Mouse (Mus musculus) limb, embryonic 14.5 days (tissue): ENCODE measurements at regions not wholly inside any gene's neighbourhood (a gene's known extent, or its start where the extent isn't known, plus 50 kb on each side); places are given as distances from the start of the nearest gene placed in this dataset.

ENCODE experiments used
- ATAC-seq: fragments of 200-750 bp; cut with Nextera tagmentation; 2 replicates; pipeline ENCODE4 v1.8.0; 2017; ENCODE audit warnings: low read depth, moderate number of reproducible peaks, moderate TSS enrichment; ENCODE audit not compliant: low FRiP score
- DNase-seq: peaks from one replicate; pipeline ENCODE4 v3.0.0-alpha.2; 2015; ENCODE audit warnings: low spot score
- H3K27ac ChIP-seq: fragments of 300-500 bp; sonication (generic); replicated peaks from 2 replicates; pipeline ENCODE4 v1.5.1; 2014; ENCODE audit warnings: low read depth, mild to moderate bottlenecking, low read length, moderate library complexity, mixed read lengths
- H3K27me3 ChIP-seq: fragments of 300-500 bp; sonication (generic); 2 replicates; pipeline ENCODE4 v1.6.1; 2014; ENCODE audit warnings: low read length, mixed read lengths; ENCODE audit not compliant: control insufficient read depth, insufficient read depth
- H3K36me3 ChIP-seq: fragments of 300-500 bp; sonication (generic); 2 replicates; pipeline ENCODE4 v1.6.1; 2014; ENCODE audit warnings: mild to moderate bottlenecking, low read length, moderate library complexity, mixed read lengths; ENCODE audit not compliant: control insufficient read depth, insufficient read depth
- H3K4me1 ChIP-seq: fragments of 300-500 bp; sonication (generic); 2 replicates; pipeline ENCODE4 v1.6.1; 2014; ENCODE audit warnings: antibody characterized with exemption, low read length, mixed read lengths; ENCODE audit not compliant: control insufficient read depth, insufficient read depth
- H3K4me2 ChIP-seq: fragments of 300-500 bp; sonication (generic); replicated peaks from 2 replicates; pipeline ENCODE4 v1.6.1; 2014; ENCODE audit warnings: low read depth, mild to moderate bottlenecking, low read length, moderate library complexity; ENCODE audit not compliant: severe bottlenecking
- H3K4me3 ChIP-seq: fragments of 300-500 bp; sonication (generic); replicated peaks from 2 replicates; pipeline ENCODE4 v1.5.1; 2014; ENCODE audit warnings: low read length
- H3K9ac ChIP-seq: fragments of 300-500 bp; sonication (generic); 2 replicates; pipeline ENCODE4 v1.6.1; 2014; ENCODE audit warnings: mild to moderate bottlenecking, low read depth, low read length, moderate library complexity; ENCODE audit not compliant: severe bottlenecking
- H3K9me3 ChIP-seq: fragments of 300-500 bp; sonication (generic); 2 replicates; pipeline ENCODE4 v1.6.1; 2016; ENCODE audit warnings: low read length; ENCODE audit not compliant: control insufficient read depth
- POLR2A ChIP-seq: fragments of 200-500 bp; IDR thresholded peaks from 2 replicates; pipeline ENCODE4 v1.8.0; 2012; ENCODE audit warnings: inconsistent platforms, mild to moderate bottlenecking, moderate library complexity, borderline replicate concordance; ENCODE audit not compliant: insufficient read depth, insufficient read length; ENCODE audit errors: extremely low read depth
- whole genome bisulfite sequencing: fragments of 180-500 bp; shearing (Covaris S2); extraction: QIAGEN DNeasy Blood & Tissue Kit; methylation state at CpG from one replicate; pipeline ENCODE4 v1.1.7; 2014; 5-methylcytosine and 5-hydroxymethylcytosine counted together

- Histone ChIP-seq H3K27me3 (no peaks in the 10 kb centered on the region), H3K36me3 (no peaks in the 10 kb centered on the region), H3K4me1 (peaks cover 11% of the 10 kb centered on the region), H3K9ac (no peak overlapping the region), H3K27ac (0 out of 2 replicates have a peak overlapping the region, but pooled peaks have one; percentile 26), H3K9me3 (no peaks in the 10 kb centered on the region), H3K4me3 (no peak overlapping the region), H3K4me2 (no peak overlapping the region; the same call in 1 of the 2 replicates)
- no peak for DNase-seq
- no peak for ATAC-seq
- no peak for TF ChIP-seq POLR2A
- 27% methylated on average over 3 of the region's 3 CpGs for WGBS
These were observed 487.7 kb upstream of the Hs6st1 start for GRCm38 (mm10) chr1:35580474-35580873.

- no peak for TF ChIP-seq POLR2A
- H3K4me2 ChIP-seq: no peak overlapping the region
- no peaks in the 10 kb centered on the region for H3K4me1 ChIP-seq
- ATAC-seq (no peak), DNase-seq (no peak)
- no peaks in the 10 kb centered on the region for H3K36me3 ChIP-seq
- no peaks in the 10 kb centered on the region for H3K27me3 ChIP-seq
- no peaks in the 10 kb centered on the region for H3K9me3 ChIP-seq
- WGBS: 89% methylated on average over 2 of the region's 2 CpGs
- H3K9ac ChIP-seq: no peak overlapping the region
- H3K27ac ChIP-seq: no peak overlapping the region
- no peak overlapping the region for H3K4me3 ChIP-seq
These were observed 480.3 kb upstream of the Hs6st1 start for GRCm38 (mm10) chr1:35587900-35588299.

- Histone ChIP-seq H3K36me3 (no peaks in the 10 kb centered on the region), H3K27me3 (no peaks in the 10 kb centered on the region), H3K27ac (no peak overlapping the region), H3K9ac (no peak overlapping the region), H3K4me2 (no peak overlapping the region), H3K4me3 (no peak overlapping the region), H3K4me1 (no peaks in the 10 kb centered on the region), H3K9me3 (no peaks in the 10 kb centered on the region)
- 77% methylated on average over 3 of the region's 3 CpGs for WGBS
- no peak for DNase-seq
- ATAC-seq: no peak
- no peak for TF ChIP-seq POLR2A
These were observed 479.3 kb upstream of the Hs6st1 start for GRCm38 (mm10) chr1:35588939-35589338.

- H3K4me2 ChIP-seq: no peak overlapping the region
- no peak for ATAC-seq
- no peaks in the 10 kb centered on the region for H3K36me3 ChIP-seq
- no peak overlapping the region for H3K4me3 ChIP-seq
- no peak overlapping the region for H3K9ac ChIP-seq
- TF ChIP-seq POLR2A: no peak
- no peaks in the 10 kb centered on the region for H3K4me1 ChIP-seq
- H3K27ac ChIP-seq: no peak overlapping the region
- no peaks in the 10 kb centered on the region for H3K9me3 ChIP-seq
- H3K27me3 ChIP-seq: no peaks in the 10 kb centered on the region
- 92% methylated on average over 3 of the region's 3 CpGs for WGBS
- no peak for DNase-seq
These were observed 467.4 kb upstream of the Hs6st1 start for GRCm38 (mm10) chr1:35600847-35601246.

- no peak overlapping the region for H3K4me3 ChIP-seq
- TF ChIP-seq POLR2A: no peak
- H3K4me2 ChIP-seq: no peak overlapping the region
- no peaks in the 10 kb centered on the region for H3K9me3 ChIP-seq
- no peaks in the 10 kb centered on the region for H3K36me3 ChIP-seq
- H3K27me3 ChIP-seq: no peaks in the 10 kb centered on the region
- H3K9ac ChIP-seq: no peak overlapping the region
- no peaks in the 10 kb centered on the region for H3K4me1 ChIP-seq
- DNase-seq (no peak), ATAC-seq (no peak)
- no peak overlapping the region for H3K27ac ChIP-seq
- WGBS: 78% methylated on average over 3 of the region's 3 CpGs
These were observed 453.1 kb upstream of the Hs6st1 start for GRCm38 (mm10) chr1:35615131-35615530.

GRCm38 (mm10) chr1:35619476-35619875 is 448.7 kb upstream of the Hs6st1 start:
- Histone ChIP-seq H3K4me2 (no peak overlapping the region), H3K4me1 (0 out of 2 replicates have a peak, but pooled peaks cover 4% of the 10 kb centered on the region), H3K36me3 (no peaks in the 10 kb centered on the region), H3K9me3 (no peaks in the 10 kb centered on the region), H3K27ac (no peak overlapping the region), H3K27me3 (no peaks in the 10 kb centered on the region), H3K9ac (no peak overlapping the region), H3K4me3 (no peak overlapping the region)
- no peak for TF ChIP-seq POLR2A
- WGBS: 88% methylated on average over 4 of the region's 4 CpGs
- ATAC-seq (no peak), DNase-seq (no peak)
